In genomic region chr9:64605735-64606349, GRCm38 (mm10) we compare ENCODE assay signal across 8 mouse cellular contexts.
A peak's percentile ranks its signal among the peaks of the same experiment; 100 is the strongest.
DNase-seq lines count a peak whose midpoint lies in the region; ATAC-seq lines count a peak whose summit lies in the region.

No protein-coding gene starts in this region.

- H3K36me3 ChIP-seq in liver, embryonic 11.5 days (ENCODE audit: control insufficient read depth, insufficient read depth, low read length) = no peaks in the 10 kb centered on the region
- H3K36me3 ChIP-seq in hindbrain, embryonic 10.5 days = no peaks in the 10 kb centered on the region
- no peaks in the 10 kb centered on the region for H3K36me3 ChIP-seq in limb, embryonic 10.5 days
- H3K36me3 ChIP-seq in stomach, embryonic 14.5 days (ENCODE audit: control insufficient read depth, insufficient read depth, low read length) = no peaks in the 10 kb centered on the region

- H3K4me2 ChIP-seq in liver, embryonic 11.5 days = no peak overlapping the region
- no peak overlapping the region for H3K4me2 ChIP-seq in stomach, embryonic 14.5 days (replicated peaks; ENCODE audit: low read depth, low read length)

- H3K4me3 ChIP-seq in liver, embryonic 11.5 days (ENCODE audit: low read depth, low read length) = no peak overlapping the region
- H3K4me3 ChIP-seq in hindbrain, embryonic 10.5 days = no peak overlapping the region
- no peak overlapping the region for H3K4me3 ChIP-seq in limb, embryonic 10.5 days
- no peak overlapping the region for H3K4me3 ChIP-seq in stomach, embryonic 14.5 days (ENCODE audit: low read depth, low read length)

- 57% methylated on average over 13 of the region's 13 CpGs for WGBS in liver, embryonic 11.5 days
- WGBS in hindbrain, embryonic 10.5 days = 24% methylated on average over 13 of the region's 13 CpGs
- 51% methylated on average over 13 of the region's 13 CpGs for WGBS in limb, embryonic 10.5 days
- WGBS in stomach, embryonic 14.5 days = 26% methylated on average over 13 of the region's 13 CpGs

- ATAC-seq in liver, embryonic 11.5 days (replicated peaks; ENCODE audit: low FRiP score) = no peak
- peak; percentile 78; the same call in 1 of the 2 replicates for ATAC-seq in stomach, embryonic 14.5 days (ENCODE audit: insufficient number of reproducible peaks, insufficient read depth, low FRiP score, low read depth)

- no peak overlapping the region for H3K9ac ChIP-seq in liver, embryonic 11.5 days (ENCODE audit: low read depth, low read length)
- H3K9ac ChIP-seq in stomach, embryonic 14.5 days (replicated peaks; ENCODE audit: low read depth, low read length) = no peak overlapping the region

- H3K4me1 ChIP-seq in liver, embryonic 11.5 days (replicated peaks; ENCODE audit: control insufficient read depth, insufficient read depth, low read length) = no peaks in the 10 kb centered on the region
- H3K4me1 ChIP-seq in hindbrain, embryonic 10.5 days (replicated peaks) = peaks cover 32% of the 10 kb centered on the region
- peaks cover 22% of the 10 kb centered on the region for H3K4me1 ChIP-seq in limb, embryonic 10.5 days
- H3K4me1 ChIP-seq in stomach, embryonic 14.5 days (ENCODE audit: control insufficient read depth, insufficient read depth, low read length) = peaks cover 27% of the 10 kb centered on the region

- no peaks in the 10 kb centered on the region for H3K9me3 ChIP-seq in liver, embryonic 11.5 days (ENCODE audit: control insufficient read depth, low read length)
- no peaks in the 10 kb centered on the region for H3K9me3 ChIP-seq in hindbrain, embryonic 10.5 days
- no peaks in the 10 kb centered on the region for H3K9me3 ChIP-seq in limb, embryonic 10.5 days (replicated peaks)
- no peaks in the 10 kb centered on the region for H3K9me3 ChIP-seq in stomach, embryonic 14.5 days (ENCODE audit: control insufficient read depth, low read depth, low read length)

- H3K27me3 ChIP-seq in liver, embryonic 11.5 days (replicated peaks; ENCODE audit: control insufficient read depth, insufficient read depth, low read length) = no peaks in the 10 kb centered on the region
- peaks cover 39% of the 10 kb centered on the region for H3K27me3 ChIP-seq in hindbrain, embryonic 10.5 days (ENCODE audit: insufficient read depth, poor library complexity, severe bottlenecking)
- 0 out of 2 replicates have a peak, but pooled peaks cover 11% of the 10 kb centered on the region for H3K27me3 ChIP-seq in limb, embryonic 10.5 days (ENCODE audit: low read depth, poor library complexity, severe bottlenecking)
- no peaks in the 10 kb centered on the region for H3K27me3 ChIP-seq in stomach, embryonic 14.5 days (ENCODE audit: control insufficient read depth, insufficient read depth, low read length)

- peak; percentile 18 for DNase-seq in liver
- no peak for DNase-seq in liver, embryonic 11.5 days (ENCODE audit: low spot score)
- DNase-seq in cerebellum, postnatal 36 days = peak; percentile 80 to 86
- peak; percentile 16 for DNase-seq in hindbrain, embryonic 10.5 days (ENCODE audit: low spot score)
- no peak for DNase-seq in limb, embryonic 10.5 days (ENCODE audit: low spot score)
- DNase-seq in thymus, adult 18-20 months = no peak
- DNase-seq in urinary bladder, postnatal 10 days (ENCODE audit: low spot score) = no peak

- H3K27ac ChIP-seq in liver, embryonic 11.5 days (ENCODE audit: low read depth, low read length) = no peak overlapping the region
- H3K27ac ChIP-seq in hindbrain, embryonic 10.5 days = peak overlapping the region; percentile 70
- H3K27ac ChIP-seq in limb, embryonic 10.5 days = peak overlapping the region; percentile 30; the same call in 1 of the 2 replicates
- peak overlapping the region; percentile 18; the same call in 1 of the 2 replicates for H3K27ac ChIP-seq in stomach, embryonic 14.5 days (ENCODE audit: low read length)

Comparison
In these comparisons a context has a peak if more than half of its experiments do, and no peak if none do; other contexts are left out.
1. DNase-seq: peak in liver (single experiment), cerebellum, postnatal 36 days (2 of 2) and hindbrain, embryonic 10.5 days (single experiment); none in liver, embryonic 11.5 days (single experiment), limb, embryonic 10.5 days (single experiment), thymus, adult 18-20 months (0 of 2) and urinary bladder, postnatal 10 days (single experiment).